Mouse (Mus musculus): ENCODE measurements around the gene Rab3gap2.

GRCm38 (mm10) chr1:185285171-185285570, 81.3 kb downstream of the Rab3gap2 start:
- no peak for TF ChIP-seq CTCF (IDR thresholded peaks at IDR 0.05; ENCODE audit: low read depth)
- no peak for TF ChIP-seq EP300 (optimal IDR thresholded peaks at IDR 0.05)

Data from stomach, postnatal 0 days (tissue).